Mouse (Mus musculus) liver, embryonic 14.5 days (tissue): Measurements from ENCODE around the gene Gtf2ird2.

Source experiments
- CTCF ChIP-seq: IDR thresholded peaks from 2 replicates; pipeline ENCODE4 v1.5.1; 2016; ENCODE audit warnings: antibody characterized with exemption, low read depth, control low read depth
- EP300 ChIP-seq: IDR thresholded peaks from 2 replicates; pipeline ENCODE4 v1.6.1; 2016; ENCODE audit warnings: antibody characterized with exemption, low read depth

DNA sequence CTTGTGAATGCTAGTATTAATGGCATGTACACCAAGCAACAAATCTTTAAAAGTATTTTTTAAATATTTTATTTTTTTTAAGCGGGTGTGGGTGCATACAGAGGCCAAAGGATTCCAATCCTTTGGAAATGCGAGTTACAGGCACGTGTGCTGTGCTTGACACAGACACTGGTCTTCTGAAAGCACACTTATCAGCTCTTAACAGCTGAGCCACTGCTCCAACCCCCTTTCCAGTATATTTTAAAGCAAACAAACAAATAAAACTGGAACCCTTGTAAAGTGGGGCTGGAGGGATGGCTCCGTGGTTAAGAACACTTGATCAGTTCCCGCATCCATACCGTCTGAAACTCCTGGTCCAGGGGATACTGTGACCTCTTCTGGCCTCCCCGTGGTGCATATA lies 657 bp upstream of the Gtf2ird2 start:
- TF ChIP-seq CTCF = no peak
- 0 out of 2 replicates have a peak, but pooled peaks have one; percentile 7 for TF ChIP-seq EP300
